Mouse (Mus musculus) lung, postnatal 10 days (tissue): ENCODE measurements around the gene Hist1h3e.

Source experiments
- DNase-seq: peaks from one replicate; pipeline ENCODE4 v3.0.0; 2021

Gene Hist1h3e

DNA sequence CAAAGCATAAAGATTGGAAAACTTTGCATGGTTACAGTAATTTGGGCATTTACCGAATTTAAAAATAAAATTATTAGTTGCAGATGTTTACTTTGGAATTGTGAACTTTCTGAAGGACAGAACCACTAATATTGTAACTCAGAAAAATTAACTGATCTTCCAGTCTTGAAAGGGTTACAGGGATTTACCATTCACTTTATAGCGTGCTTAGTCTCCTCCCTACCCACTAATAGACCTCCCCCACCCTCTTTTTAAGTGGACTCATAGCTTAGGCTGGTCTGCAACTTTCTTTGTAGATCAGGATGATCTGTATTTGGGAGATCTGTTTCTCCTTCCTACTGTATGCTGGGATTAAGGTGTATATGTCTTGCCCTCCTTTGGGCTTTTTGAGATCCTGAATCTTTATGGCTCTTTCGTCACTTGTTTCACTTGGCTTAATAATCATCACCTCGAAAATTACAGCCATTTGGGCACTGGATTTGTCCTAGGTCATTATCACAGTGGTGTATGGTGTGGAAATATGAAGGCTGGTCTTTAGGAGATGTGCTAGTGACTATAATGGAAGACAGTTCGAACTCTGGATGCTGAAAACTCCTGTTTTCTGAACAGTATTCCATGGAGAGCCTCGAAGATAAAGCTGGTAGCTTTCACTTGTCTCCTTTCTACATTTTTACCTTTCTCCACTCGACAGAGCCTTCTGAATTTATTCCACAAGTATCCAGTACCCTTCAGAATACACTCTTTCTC lies 25.9 kb downstream of the Hist1h3e start:
- no peak for DNase-seq

GRCm38 (mm10) chr13:23535137-23536075 lies 26.8 kb downstream of the Hist1h3e start, which contains the start of gene Hist1h3g:
TSS of gene Hist1h3g (plus strand) at chr13:23535422.
- DNase-seq, result peak; percentile 93

DNA sequence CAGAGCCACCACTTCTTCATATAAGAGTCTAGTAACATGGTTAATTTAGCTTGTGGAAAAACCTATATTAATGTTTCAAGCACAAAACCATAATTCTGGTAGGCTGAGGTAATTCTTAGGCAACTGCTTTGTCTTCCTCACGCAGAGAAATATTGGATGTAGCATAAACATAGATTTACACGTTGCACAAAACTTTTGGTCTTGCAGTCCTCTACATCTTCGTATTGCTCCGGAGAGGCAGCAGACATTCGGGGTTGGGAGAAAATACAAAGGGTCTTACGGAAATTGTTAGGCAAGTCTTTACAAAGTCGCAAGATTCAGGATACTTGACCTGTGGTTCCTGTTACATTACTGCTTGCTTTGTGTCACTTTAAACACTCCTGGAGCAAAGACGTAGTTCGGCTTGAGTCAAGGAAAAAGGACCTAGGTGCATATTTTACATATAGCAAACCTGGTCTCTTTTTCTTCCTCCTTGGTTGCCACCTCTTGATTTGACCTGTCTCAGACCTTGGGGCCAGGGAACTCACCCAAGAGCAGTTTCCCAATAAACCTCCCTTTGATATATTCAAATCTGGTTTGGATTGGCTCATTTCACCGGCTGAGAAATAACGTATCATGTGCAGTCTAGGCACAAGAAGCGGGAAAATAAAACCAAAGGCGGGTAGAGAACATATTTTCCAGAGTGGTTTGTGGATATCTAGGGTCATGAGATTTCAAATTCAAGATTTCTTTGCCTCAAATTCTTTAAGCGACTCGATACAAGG lies 27.6 kb downstream of the Hist1h3e start:
- DNase-seq, result no peak

DNA sequence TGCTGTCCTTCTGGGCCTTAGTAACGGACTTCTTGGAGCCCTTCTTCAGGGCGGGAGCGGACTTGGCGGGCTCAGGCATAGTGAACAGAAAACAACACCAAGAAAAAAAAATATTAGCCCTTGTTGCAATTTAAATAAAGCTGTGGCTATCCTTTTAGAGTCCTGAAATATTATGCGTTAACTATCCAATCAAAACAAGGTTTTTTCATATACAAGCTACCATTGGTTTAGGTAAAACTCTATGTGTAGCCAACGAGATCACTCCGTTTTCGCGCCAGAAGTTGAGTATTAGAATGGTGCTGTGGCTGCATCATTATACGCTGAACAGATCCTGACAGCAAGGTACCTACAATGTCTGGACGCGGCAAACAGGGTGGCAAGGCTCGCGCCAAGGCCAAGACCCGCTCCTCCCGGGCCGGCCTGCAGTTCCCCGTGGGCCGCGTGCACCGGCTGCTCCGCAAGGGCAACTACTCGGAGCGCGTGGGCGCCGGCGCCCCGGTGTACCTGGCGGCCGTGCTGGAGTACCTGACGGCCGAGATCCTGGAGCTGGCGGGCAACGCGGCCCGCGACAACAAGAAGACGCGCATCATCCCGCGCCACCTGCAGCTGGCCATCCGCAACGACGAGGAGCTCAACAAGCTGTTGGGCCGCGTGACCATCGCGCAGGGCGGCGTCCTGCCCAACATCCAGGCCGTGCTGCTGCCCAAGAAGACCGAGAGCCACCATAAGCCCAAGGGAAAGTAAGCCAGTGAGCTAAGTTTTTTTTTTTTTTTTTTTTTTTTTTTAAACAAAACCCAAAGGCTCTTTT lies 28.4 kb downstream of the Hist1h3e start, which contains the start of gene Hist1h2af:
Hist1h2af (plus strand) TSS at position 347 of the 808 bp plus-strand sequence.
- peak; percentile 80 for DNase-seq

DNA sequence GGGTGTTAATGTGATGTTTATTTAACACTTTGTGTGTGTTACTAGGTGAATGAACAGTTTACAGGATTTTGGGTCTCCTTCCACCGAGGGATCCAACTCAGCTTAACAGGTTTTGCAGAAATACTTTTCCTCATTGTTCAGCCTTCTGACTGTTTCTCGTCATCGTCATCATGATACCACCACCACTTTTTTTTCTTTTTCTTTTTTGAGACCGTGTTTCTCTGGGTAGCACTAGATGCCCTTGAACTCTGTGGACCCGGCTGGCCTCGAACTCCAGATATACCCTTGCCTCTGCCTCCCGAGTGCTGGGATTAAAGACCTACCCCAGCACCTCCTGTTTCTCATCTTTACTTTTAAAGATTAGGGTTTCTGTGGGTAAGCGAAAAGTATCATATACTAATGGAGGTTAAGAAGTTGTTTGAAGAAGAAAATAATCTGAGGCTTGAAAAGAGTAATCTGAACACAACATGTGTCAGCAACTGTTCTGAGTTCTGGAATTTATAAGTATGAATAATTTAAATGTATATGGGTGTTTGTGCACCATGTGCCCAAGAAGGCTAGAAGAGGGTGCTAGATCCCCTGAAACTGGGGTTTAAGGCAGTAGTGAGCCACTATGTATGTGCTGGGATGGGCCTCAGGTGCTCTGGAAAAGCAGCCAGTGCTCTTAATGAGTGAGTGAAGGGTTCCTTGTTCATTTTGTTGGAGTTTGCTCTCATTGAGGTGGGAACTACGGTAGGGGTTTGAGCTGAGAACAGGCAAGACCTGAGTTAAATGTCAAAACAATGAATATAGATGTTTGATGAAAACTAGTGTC lies 29.7 kb downstream of the Hist1h3e start:
- no peak for DNase-seq

DNA sequence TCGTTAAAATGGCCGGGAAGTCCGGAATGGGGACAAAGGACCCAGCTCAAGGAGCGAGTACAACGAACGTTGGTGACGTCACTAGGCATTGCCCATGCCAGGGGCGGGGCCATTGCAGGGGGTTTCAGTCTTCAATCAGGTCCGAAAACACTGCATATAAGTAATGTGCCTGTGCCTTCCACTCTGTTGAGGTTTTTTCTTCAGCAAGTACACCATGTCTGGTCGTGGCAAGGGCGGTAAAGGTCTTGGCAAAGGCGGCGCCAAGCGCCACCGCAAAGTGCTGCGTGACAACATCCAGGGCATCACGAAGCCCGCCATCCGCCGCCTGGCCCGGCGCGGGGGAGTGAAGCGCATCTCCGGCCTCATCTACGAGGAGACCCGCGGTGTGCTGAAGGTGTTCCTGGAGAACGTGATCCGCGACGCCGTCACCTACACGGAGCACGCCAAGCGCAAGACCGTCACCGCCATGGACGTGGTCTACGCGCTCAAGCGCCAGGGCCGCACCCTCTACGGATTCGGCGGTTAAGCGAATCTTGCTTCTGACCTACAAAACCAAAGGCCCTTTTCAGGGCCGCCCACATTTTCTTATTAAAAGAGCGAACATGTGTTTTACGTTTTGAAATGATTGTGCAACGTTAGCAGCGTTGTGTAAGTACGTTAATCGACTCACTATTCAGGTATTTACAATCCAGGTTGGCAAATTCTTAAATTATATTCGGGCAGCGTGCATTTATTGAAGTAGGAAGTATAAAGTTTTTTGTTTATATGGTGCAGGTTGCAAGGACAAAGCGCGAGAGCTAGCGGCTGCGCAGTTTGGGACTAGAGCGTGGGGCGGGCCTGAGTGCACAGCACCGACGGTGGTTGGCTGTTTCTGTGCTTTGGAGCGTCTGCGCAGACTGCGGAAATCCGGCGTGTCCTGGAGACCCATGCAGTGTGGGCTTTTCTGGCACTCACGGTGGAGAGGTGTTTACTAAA lies 31.0 kb downstream of the Hist1h3e start, which contains the start of gene Hist1h4h:
Hist1h4h (plus strand) TSS at position 150 of the 975 bp plus-strand sequence.
- peak; percentile 99 for DNase-seq

- DNase-seq, result peak; percentile 78
Observed at GRCm38 (mm10) chr13:23530181-23530900, 31.8 kb downstream of the Hist1h3e start.

GRCm38 (mm10) chr13:23529480-23530165 lies 32.5 kb downstream of the Hist1h3e start:
- DNase-seq, result no peak

DNA sequence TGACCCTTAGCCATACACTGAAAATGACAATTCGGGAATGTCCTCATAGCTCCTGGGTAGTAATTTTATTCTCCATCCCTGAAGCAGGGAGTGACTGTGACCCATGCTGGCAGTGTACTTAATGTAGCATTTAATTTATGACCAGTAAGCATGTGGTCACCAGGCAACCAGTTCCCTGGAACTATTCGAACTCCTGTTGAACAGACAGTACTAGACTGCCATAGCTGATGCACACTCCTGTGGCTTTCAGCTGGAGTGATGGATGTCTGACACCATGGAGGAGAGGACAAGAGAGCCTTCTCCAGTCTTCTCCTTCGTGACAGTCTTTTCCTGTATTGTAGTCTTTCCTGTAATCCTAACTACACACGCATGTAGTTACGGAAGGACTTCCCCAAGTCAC lies 33.2 kb downstream of the Hist1h3e start:
- DNase-seq, result no peak

DNA sequence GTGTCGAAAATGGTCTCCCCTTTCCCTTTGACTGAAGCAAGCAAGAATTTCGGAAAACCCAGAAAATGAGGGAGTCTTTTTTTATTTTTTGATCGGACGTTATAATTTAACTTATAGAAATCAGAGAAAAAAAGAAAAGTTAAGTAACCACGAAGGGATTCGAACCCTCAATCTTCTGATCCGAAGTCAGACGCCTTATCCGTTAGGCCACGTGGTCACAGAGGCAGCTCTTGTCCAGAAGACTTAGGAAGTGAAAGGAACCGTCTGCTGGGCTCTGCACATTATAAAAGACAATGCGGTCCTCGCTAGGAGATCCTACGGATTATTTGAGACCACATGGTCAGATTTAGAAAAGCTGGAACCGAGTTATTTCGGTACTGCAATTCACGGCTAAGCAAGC lies 35.9 kb downstream of the Hist1h3e start:
- peak; percentile 94 for DNase-seq

- DNase-seq, result no peak
Observed at GRCm38 (mm10) chr13:23525901-23526300, 36.3 kb downstream of the Hist1h3e start.

DNA sequence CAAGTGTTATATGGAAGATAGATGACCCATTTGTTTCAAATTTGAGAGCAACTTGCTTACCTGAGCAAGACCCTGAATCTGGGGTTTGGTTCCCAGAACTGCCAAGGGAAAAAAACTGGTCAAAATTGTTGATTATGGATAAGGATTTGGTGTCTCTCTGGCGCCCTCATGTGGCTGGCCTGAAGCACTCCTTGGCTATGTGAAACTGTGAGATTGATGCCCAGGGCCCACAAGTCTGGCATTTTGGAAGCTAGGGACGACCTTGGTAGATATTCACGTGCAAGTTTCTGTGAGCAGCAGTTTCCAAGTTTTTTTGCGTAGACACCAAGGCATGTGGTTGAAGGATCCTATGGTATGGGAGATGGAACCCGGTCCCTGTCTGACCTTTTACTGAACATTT lies 37.5 kb downstream of the Hist1h3e start:
- peak; percentile 84 for DNase-seq

DNA sequence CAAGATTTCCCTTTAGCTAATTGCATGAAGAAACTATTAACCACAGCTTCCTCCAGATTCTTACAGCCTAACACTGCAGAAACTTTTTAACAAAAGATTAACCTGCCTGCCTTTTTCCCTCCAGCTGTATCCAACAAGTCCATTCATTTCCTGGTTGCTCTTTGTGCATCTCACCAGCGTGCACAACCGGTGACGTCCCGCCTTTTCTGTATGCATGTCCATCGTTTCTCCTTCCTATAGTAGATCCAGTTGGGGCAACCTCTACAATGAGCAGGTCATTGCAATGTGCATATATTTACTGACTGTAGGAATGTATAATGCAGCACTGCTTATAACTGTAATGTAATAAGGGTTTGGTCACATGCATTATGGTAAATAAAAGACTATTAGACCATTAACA lies 38.2 kb downstream of the Hist1h3e start:
- DNase-seq, result no peak

- peak; percentile 84 for DNase-seq
Observed at GRCm38 (mm10) chr13:23521703-23522102, 40.5 kb downstream of the Hist1h3e start.

GRCm38 (mm10) chr13:23519416-23519815 lies 42.8 kb downstream of the Hist1h3e start:
- peak; percentile 88 for DNase-seq

DNA sequence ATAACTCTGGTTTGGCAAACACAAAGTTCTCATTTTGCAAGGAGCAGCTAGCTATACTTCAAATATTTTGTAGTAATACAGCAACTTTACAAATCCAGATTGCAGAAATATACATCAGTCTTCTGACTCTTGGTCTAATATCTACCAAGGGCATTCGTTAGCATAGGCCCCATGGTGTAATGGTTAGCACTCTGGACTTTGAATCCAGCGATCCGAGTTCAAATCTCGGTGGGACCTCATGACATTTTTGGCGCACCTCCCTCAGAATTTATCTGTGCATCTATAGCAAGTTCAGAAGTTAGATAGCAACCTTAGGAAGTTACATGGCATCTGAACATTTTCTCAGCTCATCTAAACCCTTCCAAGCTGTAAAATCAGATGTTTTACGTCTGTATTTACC lies 43.3 kb downstream of the Hist1h3e start:
- peak; percentile 85 for DNase-seq

- no peak for DNase-seq
Observed at GRCm38 (mm10) chr13:23518295-23518603, 43.9 kb downstream of the Hist1h3e start.

DNA sequence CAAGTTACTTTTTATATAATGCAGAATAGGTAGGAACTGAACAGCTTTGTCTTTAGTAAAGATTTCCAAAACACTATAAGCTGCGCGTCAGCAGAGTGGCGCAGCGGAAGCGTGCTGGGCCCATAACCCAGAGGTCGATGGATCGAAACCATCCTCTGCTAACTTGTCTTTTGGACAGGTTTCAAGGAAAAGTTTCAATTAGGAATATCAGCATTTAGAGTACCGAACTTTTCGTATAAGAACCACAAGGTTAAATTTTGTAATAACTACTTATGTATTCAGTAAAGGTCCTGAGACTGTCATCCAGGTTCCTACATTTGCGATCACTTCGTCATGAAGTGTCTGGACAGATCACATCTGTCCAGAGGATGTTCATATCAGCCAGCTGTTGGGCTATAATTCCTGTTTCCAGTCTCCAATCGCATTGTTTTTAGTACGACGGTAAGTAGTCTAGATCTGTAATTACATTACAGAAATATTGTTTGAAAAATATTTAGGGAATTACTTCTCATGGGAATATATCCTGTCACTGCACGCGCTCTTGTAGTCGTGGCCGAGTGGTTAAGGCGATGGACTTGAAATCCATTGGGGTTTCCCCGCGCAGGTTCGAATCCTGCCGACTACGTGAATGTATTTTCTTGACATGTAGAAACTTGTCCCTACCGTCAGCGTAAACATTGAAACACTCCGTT lies 44.4 kb downstream of the Hist1h3e start:
- peak; percentile 91 for DNase-seq
